Mouse (Mus musculus) spleen, adult 2 months (tissue): ENCODE results near the gene Bmpr1b.

Source experiments
- CTCF ChIP-seq: fragments of 200-500 bp; IDR thresholded peaks from 2 replicates; pipeline ENCODE4 v1.5.1; 2011; ENCODE audit warnings: mild to moderate bottlenecking, inconsistent platforms; ENCODE audit not compliant: insufficient read depth, insufficient read length, insufficient replicate concordance; ENCODE audit errors: extremely low read depth
- POLR2A ChIP-seq: fragments of 200-500 bp; IDR thresholded peaks from 2 replicates; pipeline ENCODE4 v1.6.1; 2011; ENCODE audit warnings: low read depth, low read length, inconsistent platforms

- TF ChIP-seq CTCF (no peak), POLR2A (no peak)
These were observed 218.6 kb downstream of the Bmpr1b start for GRCm38 (mm10) chr3:141950642-141951041.
